Mouse (Mus musculus) frontal cortex, postnatal 14 days (tissue): ENCODE data around the gene Olfr655.

Experiments used
- DNase-seq, 2 experiments: peaks; one replicate each; pipeline ENCODE4 v3.0.0; 2022; ENCODE audit warnings: low spot score in 2 of 2

Gene Olfr655

DNA sequence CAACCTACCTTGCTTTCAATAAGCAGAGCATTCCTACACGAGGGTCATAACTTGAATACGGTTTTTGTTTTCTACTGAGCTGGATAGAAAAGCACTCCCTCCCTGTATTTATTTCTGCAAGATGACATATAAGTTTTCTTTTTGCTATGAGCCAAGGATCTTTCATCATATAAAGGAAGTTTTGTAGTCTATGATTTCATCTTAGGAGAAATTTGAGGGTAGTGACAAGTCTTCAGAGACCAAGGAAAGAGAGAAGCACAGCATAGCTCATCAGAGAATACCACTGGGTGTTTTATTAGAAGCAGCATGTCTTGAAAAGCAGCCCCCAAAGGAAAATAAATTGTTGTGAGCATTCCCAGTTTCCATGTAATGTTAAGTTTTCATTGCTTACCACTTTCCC, at the start of gene Olfr655:
Gene Olfr655, minus strand, starts transcription at position 101 of the 400 bp plus-strand sequence.
- no peak for DNase-seq

DNA sequence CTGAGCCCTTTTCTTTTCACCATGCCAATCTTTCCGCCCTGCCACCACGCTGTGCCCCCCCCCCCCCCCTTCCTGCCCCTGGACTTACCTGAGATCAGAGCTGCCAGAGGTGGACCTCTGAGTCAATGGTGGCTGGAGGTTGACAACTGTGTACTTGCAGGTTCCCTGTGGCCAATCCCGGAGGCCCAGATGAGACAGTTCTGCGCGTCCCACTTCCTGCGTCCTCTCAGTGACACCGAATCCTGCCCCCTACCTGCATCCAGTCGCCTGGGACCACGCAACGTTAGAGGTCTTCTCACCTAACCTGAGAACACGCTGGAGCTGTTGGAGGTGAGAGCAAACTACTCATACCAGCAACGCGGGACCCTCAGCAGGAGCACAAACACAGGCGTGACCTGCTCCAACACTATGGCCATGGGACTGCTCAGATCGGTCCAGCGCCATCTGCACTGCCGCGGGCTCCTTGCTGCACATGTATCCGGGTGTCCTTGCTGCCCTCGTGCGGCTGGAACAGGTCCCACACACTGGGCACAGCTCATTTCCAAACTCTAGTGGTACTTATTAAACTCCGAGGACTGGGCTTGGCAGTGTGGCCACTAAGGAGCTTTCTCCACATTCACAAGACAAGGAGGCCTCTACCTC, 45.4 kb upstream of the Olfr655 start, which contains the start of gene Olfr658:
Gene Olfr658, minus strand, starts transcription at position 465 of the 642 bp plus-strand sequence.
- DNase-seq = peak; percentile 5 to 6

DNA sequence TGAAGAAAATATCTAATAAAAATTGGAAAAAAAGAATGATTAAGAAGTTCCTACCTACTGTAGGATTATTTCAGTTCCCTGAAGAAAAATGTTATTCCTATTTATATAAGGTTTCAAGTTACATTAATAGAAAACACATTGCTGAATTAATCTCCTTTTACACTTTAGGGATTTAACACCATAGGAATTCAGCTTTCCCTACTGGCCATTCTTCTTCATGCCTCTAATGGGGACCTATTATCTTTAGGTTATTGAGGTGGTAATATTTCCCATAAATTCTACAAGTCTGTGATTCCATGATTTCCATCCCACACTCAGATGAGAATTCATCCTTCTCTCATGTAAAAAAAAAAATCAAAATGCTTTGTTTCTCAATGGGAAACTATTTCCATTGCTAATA, 22.9 kb upstream of the Olfr655 start, which contains the start of gene Olfr657:
Gene Olfr657, plus strand, starts transcription at position 301 of the 400 bp plus-strand sequence.
- no peak for DNase-seq

DNA sequence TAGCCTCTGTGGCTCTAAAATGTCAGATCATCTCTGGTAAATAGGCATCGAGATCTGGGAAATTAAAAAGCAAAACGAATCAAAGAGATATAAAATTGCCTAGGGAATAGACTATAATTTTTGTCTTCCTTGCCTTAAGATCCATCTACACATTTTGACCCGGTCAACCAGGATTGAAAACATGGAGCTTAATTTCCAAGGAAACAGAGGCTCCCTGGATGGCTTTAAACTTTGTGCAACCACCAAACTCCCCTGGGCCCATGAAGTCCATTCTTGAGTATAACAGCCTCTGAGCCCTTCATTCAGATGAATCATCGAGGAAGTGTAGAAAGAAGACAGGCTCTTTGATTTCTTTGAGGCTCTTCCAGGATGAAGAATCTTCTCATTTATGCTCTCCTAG, 12.1 kb upstream of the Olfr655 start, which contains the start of gene Olfr656:
Gene Olfr656, plus strand, starts transcription at position 301 of the 400 bp plus-strand sequence.
- no peak for DNase-seq

DNA sequence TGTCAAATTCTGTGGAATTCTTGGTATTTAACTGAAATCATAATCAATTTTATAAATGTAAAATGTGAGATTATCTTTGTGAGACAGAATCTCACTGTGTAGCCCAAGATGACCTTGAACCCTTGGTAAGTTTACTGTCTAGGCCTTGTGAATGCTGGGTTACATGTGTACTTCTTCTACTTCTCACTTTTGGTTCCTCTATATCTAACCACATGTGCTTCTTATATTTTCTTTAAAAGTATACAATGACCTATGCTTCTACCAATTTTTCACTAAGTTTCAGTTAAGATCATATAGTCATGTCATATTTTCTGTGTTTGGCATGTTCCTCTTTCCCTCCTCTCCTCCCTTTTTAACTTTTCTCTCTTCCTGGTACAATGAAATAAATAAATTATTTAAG, 3.1 kb upstream of the Olfr655 start:
- DNase-seq = no peak

DNA sequence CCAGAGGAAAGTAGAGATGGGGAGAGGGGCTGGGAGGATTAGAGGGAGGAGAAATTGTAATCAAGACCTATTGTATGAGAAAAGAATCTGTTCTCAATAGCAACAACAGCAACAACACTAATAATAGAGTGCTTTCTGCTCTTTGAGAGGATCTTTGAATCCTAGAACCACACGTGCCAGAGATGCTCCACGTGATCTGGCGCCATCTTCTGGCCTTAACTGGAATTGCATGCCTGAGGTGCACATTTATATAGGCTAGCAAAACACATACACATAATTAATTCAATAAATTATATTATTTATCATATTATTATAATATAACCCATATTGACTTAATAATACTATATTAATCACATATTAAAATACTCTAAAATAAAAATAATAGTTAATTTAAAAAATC, 1.6 kb upstream of the Olfr655 start:
- DNase-seq = no peak

DNA sequence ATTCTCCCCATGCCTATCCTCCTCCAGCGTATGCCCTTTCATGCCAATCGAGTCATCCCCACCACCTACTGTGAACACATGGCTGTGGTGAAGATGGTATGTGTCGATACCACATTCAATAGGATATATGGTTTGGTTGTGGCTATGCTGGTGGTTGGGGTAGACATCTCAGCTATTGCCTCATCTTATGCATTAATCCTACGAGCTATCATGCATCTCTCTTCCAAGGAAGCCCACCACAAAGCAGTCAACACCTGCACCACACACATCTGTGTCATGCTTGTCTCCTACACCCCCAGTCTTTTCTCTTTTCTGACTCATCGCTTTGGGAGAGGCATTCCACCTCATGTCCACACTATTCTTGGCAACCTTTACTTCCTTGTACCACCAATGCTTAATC, 13.3 kb downstream of the Olfr655 start:
- DNase-seq = no peak

DNA sequence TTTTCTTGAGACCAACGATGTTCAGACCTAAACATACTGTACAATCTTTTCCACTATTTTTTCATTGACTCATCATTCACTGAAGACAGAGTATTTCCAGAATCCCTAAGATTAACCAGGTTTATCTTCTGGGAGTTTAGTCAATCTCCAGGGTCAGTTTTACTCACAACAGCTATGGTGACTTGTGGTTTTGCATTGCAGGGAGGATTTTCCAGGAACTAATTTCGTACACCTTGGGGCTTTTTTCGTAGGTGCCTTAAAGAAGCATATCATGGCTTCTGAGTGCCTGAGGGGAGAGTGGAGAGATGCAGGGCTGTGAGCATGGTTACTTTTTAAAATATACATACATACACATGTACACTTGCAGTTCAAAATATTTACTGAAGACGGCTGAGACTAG, 14.9 kb downstream of the Olfr655 start, which contains the start of gene Olfr654:
Gene Olfr654, plus strand, starts transcription at position 301 of the 400 bp plus-strand sequence.
- DNase-seq = no peak

DNA sequence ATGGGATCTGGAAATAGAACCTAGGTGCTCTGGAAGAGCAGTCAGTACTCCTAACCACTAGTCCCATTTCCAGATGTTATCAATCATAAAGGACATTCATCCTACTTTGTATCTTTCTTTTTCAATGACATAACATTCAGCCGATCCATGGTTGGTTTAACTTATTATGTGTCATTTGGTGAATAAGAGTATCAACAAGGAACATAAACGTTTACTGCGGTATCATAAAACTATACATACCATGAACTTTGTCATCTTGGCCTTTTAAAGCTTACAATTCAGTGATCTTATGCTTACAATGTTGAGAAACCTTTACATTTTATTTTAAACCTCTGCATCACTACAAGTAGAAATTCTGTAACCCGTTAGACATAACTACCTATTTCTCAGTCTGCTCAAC, 20.1 kb downstream of the Olfr655 start:
- no peak for DNase-seq

DNA sequence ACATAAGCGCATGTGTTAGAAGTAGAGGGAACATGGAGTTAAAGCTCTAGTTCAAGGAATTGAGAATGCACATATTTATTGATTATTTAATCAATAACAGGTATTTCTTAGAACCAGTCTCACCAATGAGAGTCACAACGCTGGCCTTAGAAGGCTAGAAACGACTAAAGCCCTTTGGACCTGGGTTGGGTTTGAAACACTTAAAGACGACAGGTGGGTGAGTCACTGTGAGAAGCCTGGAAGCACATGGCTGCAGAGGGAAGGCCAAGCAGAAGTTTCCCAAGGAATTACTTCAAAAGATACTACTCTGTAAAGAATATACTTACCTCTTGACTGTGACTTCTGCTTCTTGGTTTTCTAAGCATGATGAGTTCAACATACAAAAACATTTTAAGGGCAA, 20.7 kb downstream of the Olfr655 start:
- no peak for DNase-seq

DNA sequence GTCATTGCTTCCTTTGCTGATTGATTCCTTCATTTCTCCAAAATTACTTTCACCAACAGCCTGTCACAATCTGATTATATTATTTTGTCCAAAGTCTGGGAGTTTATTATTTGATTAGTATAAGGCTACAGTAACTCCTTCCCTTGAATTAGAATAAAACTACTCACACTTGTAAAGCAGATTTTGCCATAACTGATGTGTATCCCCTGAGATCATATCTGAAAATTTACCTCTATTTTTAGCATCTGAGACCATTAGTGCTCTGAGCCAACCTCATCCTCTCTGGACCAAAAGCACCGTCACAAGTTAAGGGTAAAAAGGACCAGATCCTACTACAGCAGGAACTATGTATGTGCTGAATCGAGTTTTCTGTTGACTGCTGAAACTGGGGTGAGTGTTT, 24.6 kb downstream of the Olfr655 start, which contains the start of gene Olfr653:
Gene Olfr653, plus strand, starts transcription at position 301 of the 400 bp plus-strand sequence.
- no peak for DNase-seq

DNA sequence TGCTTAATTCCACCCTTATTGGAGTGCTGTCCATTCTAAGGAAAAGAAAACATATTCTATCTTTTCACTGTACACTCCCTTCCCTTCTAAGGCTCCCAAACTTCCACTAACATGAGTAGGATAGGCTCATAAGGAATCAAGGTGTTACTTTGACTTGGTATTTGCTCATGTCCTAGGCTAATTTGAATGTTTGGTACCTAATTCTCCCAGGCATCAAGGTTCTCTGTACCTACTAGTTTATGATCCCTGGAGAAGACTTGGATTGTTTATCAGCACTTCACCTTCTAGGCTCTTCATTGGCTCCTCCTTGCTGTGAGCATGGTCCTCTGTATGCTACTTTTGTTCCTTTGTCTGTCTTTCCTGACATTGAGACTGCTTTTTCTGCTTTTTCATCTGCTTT, 41.0 kb downstream of the Olfr655 start, which contains the start of gene Olfr652:
Gene Olfr652, plus strand, starts transcription at position 301 of the 400 bp plus-strand sequence.
- no peak for DNase-seq

DNA sequence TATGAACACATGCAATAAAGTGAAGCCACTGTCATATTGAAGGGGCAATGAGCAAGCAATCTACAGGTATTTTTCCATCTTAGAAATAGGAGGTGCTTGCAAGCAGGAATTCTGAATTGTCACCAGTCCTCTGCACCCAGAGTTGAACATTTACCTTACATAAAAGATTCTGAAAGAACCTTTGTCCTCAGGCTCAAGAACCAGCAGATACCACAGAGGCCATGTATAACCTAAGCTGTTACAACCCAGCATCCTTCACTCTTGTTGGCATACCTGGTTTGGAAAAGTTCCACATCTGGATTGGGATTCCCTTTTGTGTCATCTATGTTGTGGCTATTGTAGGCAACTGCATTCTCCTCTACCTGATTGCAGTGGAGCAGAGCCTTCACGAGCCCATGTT, 48.9 kb downstream of the Olfr655 start:
- DNase-seq = no peak

DNA sequence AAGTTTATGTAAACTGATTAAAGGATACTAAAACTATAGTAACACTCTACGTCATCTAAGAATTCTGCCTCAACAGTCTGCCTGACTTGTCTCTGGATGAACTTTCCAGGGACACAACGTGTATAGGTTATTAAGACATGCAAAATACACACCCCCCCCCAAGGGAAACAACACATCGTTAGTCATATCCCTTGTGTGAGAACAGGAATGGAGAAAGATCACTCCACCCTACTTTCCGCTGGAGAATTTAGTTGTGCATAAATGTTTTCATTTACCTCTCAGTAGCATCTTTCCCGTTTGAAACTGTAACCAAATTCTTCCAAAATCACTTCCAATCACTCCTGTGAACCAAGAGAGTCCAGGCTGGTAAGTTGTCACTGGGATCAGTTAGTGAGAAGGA, 51.7 kb downstream of the Olfr655 start, which contains the start of gene Olfr651:
Gene Olfr651, plus strand, starts transcription at position 301 of the 400 bp plus-strand sequence.
- no peak for DNase-seq
